Mouse (Mus musculus): ENCODE data around the gene Ilkap. TPM values are rescaled to one million over a fixed set of nuclear protein-coding genes. Genes with fewer than 3 reads are reported as not detected.
A peak's percentile ranks its signal among the peaks of the same experiment; 100 is the strongest.

Ilkap gene
- 10 to 100 TPM; 45.4 to 46.7 TPM for total RNA-seq (2021)
- long read RNA-seq, experiment 1, transcript Ilkap-201 (12 exons, 1,368 nt), result major isoform, 60 of 106 reads
- long read RNA-seq, experiment 1, partial matches to known transcripts, result 3 of 106 reads
- long read RNA-seq, experiment 1, other reads (novel, unspliced or antisense), result 40 of 106 reads
- long read RNA-seq, experiment 2, transcript Ilkap-201 (12 exons, 1,368 nt), result major isoform, 42 of 64 reads
- long read RNA-seq, experiment 2, partial matches to known transcripts, result 1 of 64 reads
- long read RNA-seq, experiment 2, other reads (novel, unspliced or antisense), result 19 of 64 reads

GRCm38 (mm10) chr1:91398260-91399062 is at the start of gene Ilkap:
TSS of gene Ilkap (minus strand) at chr1:91398815.
- intact Hi-C loops (cut with DNase I), result no loop called here
- peak; percentile 86 to 89 for DNase-seq

DNA sequence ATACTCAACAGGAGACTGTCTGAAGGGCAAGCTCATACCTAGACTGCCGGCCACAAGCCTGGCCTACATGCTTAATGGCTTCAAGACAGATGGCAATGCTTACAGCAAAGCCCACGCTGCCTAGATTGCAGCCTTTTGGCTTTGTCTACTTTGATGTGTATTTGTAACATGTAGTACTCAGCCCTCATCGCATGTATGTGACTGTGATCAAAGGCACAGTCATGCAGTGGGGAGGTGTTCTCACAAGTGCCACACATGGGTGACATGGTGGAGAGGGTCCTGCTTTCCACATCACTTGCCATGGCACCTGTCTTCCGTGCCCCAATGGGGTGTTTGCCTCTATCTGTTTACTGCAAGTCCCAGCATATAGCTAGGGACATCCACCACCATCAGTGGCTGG is 47.9 kb upstream of the Ilkap start:
- DNase-seq, result no peak
- intact Hi-C loops (cut with DNase I), result no loop called here

DNA sequence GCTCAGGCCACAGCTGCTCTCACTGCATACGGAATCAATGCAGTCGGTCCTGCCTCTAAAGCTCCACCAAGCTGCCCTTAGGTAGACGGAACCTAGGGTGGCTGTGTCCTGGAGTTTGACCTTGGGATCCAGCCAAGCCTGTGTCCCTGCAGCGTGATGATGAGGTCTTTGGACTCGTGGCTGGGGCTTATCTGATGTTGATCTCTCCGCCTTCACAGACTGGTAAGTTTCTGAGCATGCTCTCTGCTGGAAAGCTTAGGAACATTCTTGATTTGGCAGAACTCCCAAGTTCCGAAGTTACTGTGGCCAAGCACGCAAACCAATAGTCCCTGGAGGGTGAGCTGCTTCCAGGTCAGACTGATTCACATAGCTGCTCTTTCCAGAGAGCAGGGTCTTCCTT is 47.4 kb upstream of the Ilkap start:
- DNase-seq, result peak; percentile 73 to 77
- intact Hi-C loops (cut with DNase I), result no loop called here

GRCm38 (mm10) chr1:91444841-91445830 is 46.5 kb upstream of the Ilkap start:
- intact Hi-C loops (cut with DNase I), result no loop called here

GRCm38 (mm10) chr1:91442350-91442990 is 43.9 kb upstream of the Ilkap start:
- intact Hi-C loops (cut with DNase I), result no loop called here
- no peak for DNase-seq

More at GRCm38 (mm10) chr1:91444841-91445830, 46.5 kb upstream of the Ilkap start:
- DNase-seq, result no peak

DNA sequence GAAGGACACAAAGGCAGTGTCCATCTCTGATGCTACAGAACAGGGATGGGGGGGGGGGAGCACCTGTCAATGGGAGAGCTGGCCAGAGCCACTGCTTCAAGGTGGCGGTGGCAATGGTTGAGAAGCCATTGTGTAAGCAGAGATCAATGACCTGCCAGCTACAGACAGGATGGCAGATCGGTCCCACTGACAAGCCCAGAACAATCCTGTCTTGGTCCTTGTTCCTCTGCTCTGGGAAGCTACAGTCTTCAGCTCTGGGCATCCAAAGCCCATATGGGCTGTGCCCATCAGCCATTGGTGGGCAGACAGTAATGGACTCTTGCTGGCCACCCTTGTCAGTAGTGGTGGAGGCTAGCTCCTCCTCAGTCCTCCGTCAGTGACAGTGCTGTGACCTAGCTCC is 43.2 kb upstream of the Ilkap start:
- DNase-seq, result no peak
- intact Hi-C loops (cut with DNase I), result no loop called here

GRCm38 (mm10) chr1:91439776-91440175 is 41.2 kb upstream of the Ilkap start:
- intact Hi-C loops (cut with DNase I), result no loop called here
- DNase-seq, result no peak

- intact Hi-C loops (cut with DNase I), result no loop called here
- no peak for DNase-seq
These were observed 39.0 kb upstream of the Ilkap start for GRCm38 (mm10) chr1:91437573-91437972.

DNA sequence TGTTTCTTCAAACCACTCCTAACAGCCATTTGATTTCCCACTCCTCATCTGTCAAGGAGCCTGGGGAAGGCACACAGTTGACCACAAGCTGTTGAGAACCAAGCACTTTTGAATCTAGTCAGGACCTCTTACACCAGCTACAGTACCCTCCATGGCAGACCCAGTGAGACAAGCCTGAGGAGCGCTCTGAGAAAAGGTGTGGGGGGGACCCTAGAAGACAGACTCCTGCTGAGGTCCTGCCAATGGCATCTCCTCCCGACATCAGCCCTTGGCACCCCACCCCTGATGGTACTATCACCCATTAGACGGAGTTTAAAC is 38.4 kb upstream of the Ilkap start:
- DNase-seq, result no peak
- intact Hi-C loops (cut with DNase I), result no loop called here

DNA sequence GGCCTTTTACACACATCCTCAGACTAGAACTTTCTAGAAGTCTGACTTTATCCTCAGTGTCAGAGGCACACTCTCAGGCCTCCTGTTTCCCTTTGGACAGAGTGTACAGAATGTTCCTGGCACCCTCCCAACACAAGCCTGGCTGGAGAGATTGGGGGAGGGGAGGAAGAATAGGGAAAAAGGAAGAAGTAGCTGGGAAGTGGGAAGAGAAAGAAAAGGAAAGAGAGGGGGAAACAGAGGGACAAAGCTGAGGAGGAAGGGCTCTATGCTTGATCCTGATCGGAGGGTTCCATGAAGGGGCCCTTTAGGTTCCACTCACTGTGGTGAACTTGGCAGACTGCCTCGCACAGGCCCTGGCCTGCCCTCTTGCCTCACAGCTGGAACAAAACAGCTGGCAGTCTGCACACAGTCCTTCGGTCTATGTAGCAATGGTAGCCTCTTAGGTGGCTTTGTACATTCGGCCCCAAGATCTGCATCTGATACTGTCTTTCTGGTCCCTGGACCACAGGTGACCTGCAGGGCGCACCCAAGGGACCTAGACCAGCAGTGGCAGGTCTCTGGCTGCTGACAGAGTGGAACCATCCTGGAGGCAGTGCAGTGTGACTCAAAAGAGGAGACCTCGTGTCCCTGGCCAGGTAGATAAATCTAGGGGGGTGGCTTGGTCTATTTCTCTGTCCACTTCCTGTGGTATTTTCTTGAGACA is 37.9 kb upstream of the Ilkap start:
- intact Hi-C loops (cut with DNase I), result no loop called here
- peak; percentile 86 to 89 for DNase-seq

GRCm38 (mm10) chr1:91435606-91436130 is 37.1 kb upstream of the Ilkap start:
- no peak for DNase-seq
- intact Hi-C loops (cut with DNase I), result no loop called here

GRCm38 (mm10) chr1:91434905-91435304 is 36.3 kb upstream of the Ilkap start:
- DNase-seq, result no peak
- intact Hi-C loops (cut with DNase I), result no loop called here

DNA sequence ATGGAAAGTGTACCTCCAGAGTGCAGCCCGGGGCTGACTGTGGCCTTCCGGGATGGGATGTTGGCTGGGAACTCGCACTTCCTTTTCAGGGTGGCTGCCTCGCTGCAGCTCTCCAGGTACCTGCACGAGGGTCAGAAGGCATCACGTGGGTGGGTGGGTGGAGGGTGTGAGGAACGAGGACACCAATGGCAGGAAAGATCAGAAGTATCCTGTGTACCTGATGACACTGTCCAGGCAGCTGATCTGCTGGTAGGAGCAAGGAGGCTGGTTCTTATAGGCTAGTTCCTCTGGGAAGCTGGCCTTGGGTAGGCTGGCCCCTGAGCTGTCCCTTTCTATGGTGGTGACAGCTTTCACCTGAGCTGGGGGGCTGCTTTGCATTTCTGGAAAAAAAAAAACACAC is 32.1 kb upstream of the Ilkap start:
- DNase-seq, result no peak
- intact Hi-C loops (cut with DNase I), result no loop called here

DNA sequence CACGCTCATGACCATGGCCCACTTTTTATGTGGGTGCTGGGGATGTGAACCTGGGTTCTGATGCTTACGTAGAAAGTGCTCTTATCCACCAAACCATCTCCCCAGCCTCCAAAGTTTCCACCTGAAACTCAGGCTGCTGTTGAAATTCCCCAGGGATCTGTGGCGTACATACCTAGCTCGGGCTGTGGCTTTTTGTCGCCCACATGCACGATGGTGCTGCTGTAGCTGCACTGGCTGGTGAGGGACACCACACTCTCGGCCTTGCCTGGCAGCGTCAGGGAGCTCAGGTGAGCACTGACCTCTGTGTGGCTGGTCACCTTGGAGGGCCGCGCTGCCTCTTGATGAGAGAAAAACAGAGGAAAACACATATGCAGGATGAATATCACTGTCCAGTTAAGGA is 30.6 kb upstream of the Ilkap start:
- no peak for DNase-seq
- intact Hi-C loops (cut with DNase I), result no loop called here

- intact Hi-C loops (cut with DNase I), result loop anchor here (1.0 kb wide), 2 partner anchors 31 to 55 kb away; partner anchors contain the start of gene Per2
- peak; percentile 87 to 93 for DNase-seq
These were observed 30.0 kb upstream of the Ilkap start for GRCm38 (mm10) chr1:91428614-91429013.

DNA sequence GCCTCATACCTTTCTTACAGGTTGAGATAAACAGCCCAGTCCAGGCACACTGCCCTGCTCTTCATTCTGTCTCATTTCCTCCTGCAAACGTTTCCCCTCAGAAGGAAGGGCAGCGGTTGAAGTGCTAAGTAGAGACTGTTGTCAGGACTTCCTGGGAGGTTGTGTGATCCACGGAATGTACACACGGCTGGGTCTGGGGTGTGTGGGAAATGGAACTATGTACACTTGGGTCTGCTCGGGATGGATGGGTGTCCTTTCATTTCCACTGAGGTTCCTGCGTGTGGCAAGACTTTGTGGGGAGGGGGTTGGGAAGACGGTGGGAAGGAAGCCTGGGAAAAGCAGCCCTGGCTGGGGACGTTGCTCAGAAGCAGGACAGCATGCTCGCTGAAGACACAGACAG is 27.8 kb upstream of the Ilkap start:
- no peak for DNase-seq
- intact Hi-C loops (cut with DNase I), result loop anchor here (2.0 kb wide), 1 partner anchor 64 kb away; no protein-coding TSS in a partner anchor

- intact Hi-C loops (cut with DNase I), result no loop called here
- no peak for DNase-seq
These were observed 22.0 kb upstream of the Ilkap start for GRCm38 (mm10) chr1:91420601-91421065.

DNA sequence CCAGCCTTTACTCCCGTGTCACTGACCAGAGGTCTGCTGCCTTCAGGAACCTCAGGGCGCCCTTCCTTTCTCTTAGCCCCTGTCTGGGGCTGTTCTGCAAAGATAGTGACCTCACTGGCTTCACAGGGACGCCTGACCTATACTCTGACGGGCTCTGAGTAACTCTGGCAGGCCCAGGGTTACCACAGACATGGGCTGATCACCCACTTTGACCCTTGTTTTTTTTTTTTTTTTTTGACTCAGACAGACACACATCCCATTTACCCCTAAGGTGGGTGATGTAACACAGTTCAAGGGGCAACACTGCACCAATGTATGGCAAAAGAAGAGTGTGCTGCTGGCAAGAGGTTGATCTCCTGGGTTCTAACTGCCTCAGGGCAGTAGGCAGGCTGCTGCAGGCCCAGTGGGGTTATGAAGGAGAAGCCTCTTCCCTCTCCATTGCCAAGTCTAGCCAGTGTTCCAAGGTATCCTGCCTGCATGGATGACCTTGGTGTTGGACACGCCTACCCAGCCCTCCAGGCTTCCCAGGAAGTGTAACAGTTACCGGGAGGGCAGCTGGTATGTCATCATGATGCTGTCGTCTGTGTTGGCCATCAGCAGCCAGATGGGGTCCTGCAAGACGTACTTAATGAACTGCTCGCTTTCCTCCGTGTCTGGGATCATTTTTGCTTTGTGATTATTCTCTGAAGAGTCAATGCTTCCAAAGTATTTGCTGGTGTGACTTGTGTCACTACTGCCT is 21.4 kb upstream of the Ilkap start:
- DNase-seq, result no peak
- intact Hi-C loops (cut with DNase I), result no loop called here

- intact Hi-C loops (cut with DNase I), result no loop called here
- DNase-seq, result no peak
These were observed 19.4 kb upstream of the Ilkap start for GRCm38 (mm10) chr1:91417991-91418390.

Data from heart, postnatal 14 days (tissue).